Mouse (Mus musculus) neural tube, embryonic 14.5 days (tissue): Measurements from ENCODE around the gene Ctps2. TPM values are rescaled to one million over a fixed set of nuclear protein-coding genes. Genes with fewer than 3 reads are reported as not detected.

Experiments used
- ATAC-seq: fragments of 200-750 bp; cut with Nextera tagmentation; 2 replicates; pipeline ENCODE4 v1.8.0; 2017; ENCODE audit warnings: low read depth, mild to moderate bottlenecking, moderate TSS enrichment, moderate library complexity
- H3K27ac ChIP-seq: fragments of 300-500 bp; sonication (generic); 2 replicates; pipeline ENCODE4 v1.5.1; 2014; ENCODE audit warnings: low read depth, mild to moderate bottlenecking, control low read depth, low read length, moderate library complexity, mixed read lengths
- H3K27me3 ChIP-seq: fragments of 300-500 bp; sonication (generic); 2 replicates; pipeline ENCODE4 v1.6.1; 2014; ENCODE audit warnings: low read length; ENCODE audit not compliant: control insufficient read depth, insufficient read depth
- H3K36me3 ChIP-seq: fragments of 300-500 bp; sonication (generic); 2 replicates; pipeline ENCODE4 v1.6.1; 2014; ENCODE audit warnings: low read length, mixed read lengths; ENCODE audit not compliant: control insufficient read depth, insufficient read depth
- H3K4me1 ChIP-seq: fragments of 300-500 bp; sonication (generic); 2 replicates; pipeline ENCODE4 v1.6.1; 2014; ENCODE audit warnings: low read length; ENCODE audit not compliant: control insufficient read depth, insufficient read depth
- H3K4me2 ChIP-seq: fragments of 300-500 bp; sonication (generic); 2 replicates; pipeline ENCODE4 v1.6.1; 2014; ENCODE audit warnings: mild to moderate bottlenecking, low read depth, low read length, control low read depth
- H3K4me3 ChIP-seq: fragments of 300-500 bp; sonication (generic); 2 replicates; pipeline ENCODE4 v1.5.1; 2014; ENCODE audit warnings: low read depth, low read length, control low read depth, mixed read lengths
- H3K9ac ChIP-seq: fragments of 300-500 bp; sonication (generic); replicated peaks from 2 replicates; pipeline ENCODE4 v1.6.1; 2014; ENCODE audit warnings: low read depth, mild to moderate bottlenecking, control low read depth, low read length, mixed read lengths
- H3K9me3 ChIP-seq: fragments of 300-500 bp; sonication (generic); 2 replicates; pipeline ENCODE4 v1.6.1; 2016; ENCODE audit warnings: low read length; ENCODE audit not compliant: control insufficient read depth
- WGBS: fragments of 180-500 bp; shearing (Covaris S2); extraction: QIAGEN DNeasy Blood & Tissue Kit; methylation state at CpG from one replicate; pipeline ENCODE4 v1.1.7; 2014; 5-methylcytosine and 5-hydroxymethylcytosine counted together
- polyA plus RNA-seq: library from polyadenylated mRNA; unstranded; fragments of >200 nt; fragmentation: Nextera tagmentation; extraction: Ambion mirVana; gene quantifications from 2 replicates; pipeline ENCODE4 v1.2.1, GENCODE M21; 2014

The Ctps2 gene
- polyA plus RNA-seq, 1 experiment from 2014 or later: 93.3 TPM

GRCm38 (mm10) chrX:162902040-162902734, 1.1 kb downstream of the Ctps2 start:
- Histone ChIP-seq H3K4me1 (0 out of 2 replicates have a peak, but pooled peaks cover 2% of the 10 kb centered on the region), H3K27ac (peak overlapping the region; percentile 52), H3K4me2 (peak overlapping the region; percentile 59), H3K36me3 (no peaks in the 10 kb centered on the region), H3K4me3 (peak overlapping the region; percentile 47), H3K27me3 (no peaks in the 10 kb centered on the region), H3K9me3 (no peaks in the 10 kb centered on the region), H3K9ac (peak overlapping the region; percentile 62)
- 20% methylated on average over 29 of the region's 29 CpGs for WGBS
- ATAC-seq: peak; percentile 84

GRCm38 (mm10) chrX:162907554-162907953, 6.5 kb downstream of the Ctps2 start:
- WGBS: 67% methylated on average over 3 of the region's 3 CpGs
- H3K27me3 ChIP-seq: no peaks in the 10 kb centered on the region
- ATAC-seq: no peak

GRCm38 (mm10) chrX:162913651-162914050, 12.6 kb downstream of the Ctps2 start:
- Histone ChIP-seq H3K4me3 (no peak overlapping the region), H3K27me3 (no peaks in the 10 kb centered on the region), H3K36me3 (no peaks in the 10 kb centered on the region), H3K9me3 (no peaks in the 10 kb centered on the region), H3K9ac (no peak overlapping the region), H3K27ac (no peak overlapping the region), H3K4me1 (no peaks in the 10 kb centered on the region), H3K4me2 (no peak overlapping the region)
- 89% methylated on average over 3 of the region's 3 CpGs for WGBS
- ATAC-seq: no peak

More at GRCm38 (mm10) chrX:162907554-162907953, 6.5 kb downstream of the Ctps2 start:
- Histone ChIP-seq H3K4me2 (no peak overlapping the region), H3K4me1 (0 out of 2 replicates have a peak, but pooled peaks cover 2% of the 10 kb centered on the region), H3K9ac (no peak overlapping the region), H3K27ac (no peak overlapping the region), H3K4me3 (no peak overlapping the region), H3K9me3 (no peaks in the 10 kb centered on the region), H3K36me3 (no peaks in the 10 kb centered on the region)

- H3K27me3 ChIP-seq: no peaks in the 10 kb centered on the region
- H3K9me3 ChIP-seq: no peaks in the 10 kb centered on the region
- no peak for ATAC-seq
- H3K4me2 ChIP-seq: no peak overlapping the region
- WGBS: 37% methylated on average over 5 of the region's 5 CpGs
- H3K4me1 ChIP-seq: no peaks in the 10 kb centered on the region
- H3K27ac ChIP-seq: no peak overlapping the region
- no peak overlapping the region for H3K4me3 ChIP-seq
- no peaks in the 10 kb centered on the region for H3K36me3 ChIP-seq
- H3K9ac ChIP-seq: no peak overlapping the region
Measured at GRCm38 (mm10) chrX:162915697-162916096, 14.7 kb downstream of the Ctps2 start.

GRCm38 (mm10) chrX:162921487-162922125, 20.6 kb downstream of the Ctps2 start:
- Histone ChIP-seq H3K27ac (no peak overlapping the region), H3K9ac (no peak overlapping the region), H3K4me1 (no peaks in the 10 kb centered on the region), H3K36me3 (no peaks in the 10 kb centered on the region), H3K27me3 (no peaks in the 10 kb centered on the region), H3K4me2 (no peak overlapping the region), H3K9me3 (no peaks in the 10 kb centered on the region), H3K4me3 (no peak overlapping the region)
- ATAC-seq: no peak
- WGBS: 90% methylated on average over 8 of the region's 8 CpGs

- Histone ChIP-seq H3K27me3 (no peaks in the 10 kb centered on the region), H3K27ac (no peak overlapping the region), H3K9ac (no peak overlapping the region), H3K9me3 (no peaks in the 10 kb centered on the region), H3K36me3 (0 out of 2 replicates have a peak, but pooled peaks cover 4% of the 10 kb centered on the region), H3K4me2 (no peak overlapping the region), H3K4me1 (no peaks in the 10 kb centered on the region), H3K4me3 (no peak overlapping the region)
- WGBS: 100% methylated on average over 2 of the region's 2 CpGs
- no peak for ATAC-seq
Measured at GRCm38 (mm10) chrX:162931467-162931866, 30.4 kb downstream of the Ctps2 start.

- no peak for ATAC-seq
- Histone ChIP-seq H3K9ac (no peak overlapping the region), H3K9me3 (no peaks in the 10 kb centered on the region), H3K36me3 (no peaks in the 10 kb centered on the region), H3K27ac (no peak overlapping the region), H3K4me1 (no peaks in the 10 kb centered on the region), H3K4me2 (no peak overlapping the region), H3K4me3 (no peak overlapping the region), H3K27me3 (no peaks in the 10 kb centered on the region)
- 77% methylated on average over 1 of the region's 1 CpGs for WGBS
Measured at GRCm38 (mm10) chrX:162942027-162942426, 41.0 kb downstream of the Ctps2 start.

GRCm38 (mm10) chrX:162949811-162950439, 48.9 kb downstream of the Ctps2 start:
- H3K4me1 ChIP-seq: no peaks in the 10 kb centered on the region
- no peak overlapping the region for H3K4me2 ChIP-seq
- H3K9ac ChIP-seq: no peak overlapping the region
- peak; percentile 79; the same call in 1 of the 2 replicates for ATAC-seq
- no peaks in the 10 kb centered on the region for H3K27me3 ChIP-seq
- H3K27ac ChIP-seq: no peak overlapping the region
- H3K36me3 ChIP-seq: no peaks in the 10 kb centered on the region
- H3K9me3 ChIP-seq: no peaks in the 10 kb centered on the region
- H3K4me3 ChIP-seq: no peak overlapping the region
- 38% methylated on average over 3 of the region's 3 CpGs for WGBS

- Histone ChIP-seq H3K4me2 (no peak overlapping the region), H3K4me1 (no peaks in the 10 kb centered on the region), H3K27ac (no peak overlapping the region), H3K4me3 (no peak overlapping the region), H3K9me3 (no peaks in the 10 kb centered on the region), H3K27me3 (no peaks in the 10 kb centered on the region), H3K9ac (no peak overlapping the region), H3K36me3 (no peaks in the 10 kb centered on the region)
- 68% methylated on average over 3 of the region's 3 CpGs for WGBS
- ATAC-seq: no peak
Measured at GRCm38 (mm10) chrX:162957921-162958320, 56.9 kb downstream of the Ctps2 start.
